Mouse (Mus musculus) liver, embryonic 14.5 days (tissue): ENCODE results near the gene Serpinf2.

Source experiments
- CTCF ChIP-seq: IDR thresholded peaks from 2 replicates; pipeline ENCODE4 v1.5.1; 2016; ENCODE audit warnings: antibody characterized with exemption, low read depth, control low read depth
- EP300 ChIP-seq: IDR thresholded peaks from 2 replicates; pipeline ENCODE4 v1.6.1; 2016; ENCODE audit warnings: antibody characterized with exemption, low read depth

- TF ChIP-seq CTCF, result no peak
- TF ChIP-seq EP300, result no peak
These were observed 28.8 kb downstream of the Serpinf2 start for GRCm38 (mm10) chr11:75410591-75410990.
